Mouse (Mus musculus) heart, postnatal 10 days (tissue): ENCODE data around the gene Zfp638. TPM values are rescaled to one million over a fixed set of nuclear protein-coding genes. Genes with fewer than 3 reads are reported as not detected.
"Not testable (repeated sequence)": the region's sequence is repeated elsewhere in the genome, so short reads cannot be mapped to it uniquely, and the experiment has no call there.

Experiments
- DNase-seq, 2 experiments: peaks; one replicate each; pipeline ENCODE4 v3.0.0; 2021
- intact Hi-C: fragments of 180-260 bp; cut with DNase I; formaldehyde crosslinking; loops from one replicate; pipeline ENCODE4 v1.15.1; 2025
- total RNA-seq, 2 experiments: library from RNA; stranded (reverse); gene quantifications; 2 replicates each; pipeline ENCODE4 v1.2.3; 2021

Gene Zfp638
- total RNA-seq, 2 experiments from 2014 or later, result 66.0 to 73.7 TPM

- DNase-seq, result peak; percentile 77 to 78
- intact Hi-C loops, result no loop called here
These were observed 141.7 kb downstream of the Zfp638 start, which contains the start of gene Dysf for GRCm38 (mm10) chr6:84008363-84009171. Gene Dysf (plus strand): TSS chr6:84008590.

GRCm38 (mm10) chr6:84009172-84009872 lies 142.4 kb downstream of the Zfp638 start:
- intact Hi-C loops, result no loop called here

DNA sequence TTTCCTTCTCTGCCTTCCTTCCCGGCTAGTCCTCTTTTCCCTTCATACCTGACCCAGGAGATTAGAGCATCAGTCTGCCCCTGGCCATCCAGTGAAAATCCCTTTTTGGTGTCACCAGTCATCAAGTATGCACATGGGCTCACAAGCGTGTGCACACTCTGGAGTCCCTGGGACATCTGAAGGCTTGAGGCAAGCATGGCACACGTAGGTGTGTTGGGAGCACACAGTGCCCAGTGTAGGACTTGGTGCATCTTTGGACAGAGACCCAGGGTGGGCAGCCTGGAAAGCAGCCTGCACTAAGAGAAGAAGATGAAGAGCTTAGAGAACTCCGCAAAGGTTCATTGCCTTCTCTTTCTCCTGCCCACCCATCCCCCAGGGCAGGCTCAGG lies 143.0 kb downstream of the Zfp638 start:
- DNase-seq, result peak in 1 of 2 experiments; percentile 38
- intact Hi-C loops, result no loop called here

More at GRCm38 (mm10) chr6:84009172-84009872, 142.4 kb downstream of the Zfp638 start:
- peak; percentile 67 to 70 for DNase-seq

DNA sequence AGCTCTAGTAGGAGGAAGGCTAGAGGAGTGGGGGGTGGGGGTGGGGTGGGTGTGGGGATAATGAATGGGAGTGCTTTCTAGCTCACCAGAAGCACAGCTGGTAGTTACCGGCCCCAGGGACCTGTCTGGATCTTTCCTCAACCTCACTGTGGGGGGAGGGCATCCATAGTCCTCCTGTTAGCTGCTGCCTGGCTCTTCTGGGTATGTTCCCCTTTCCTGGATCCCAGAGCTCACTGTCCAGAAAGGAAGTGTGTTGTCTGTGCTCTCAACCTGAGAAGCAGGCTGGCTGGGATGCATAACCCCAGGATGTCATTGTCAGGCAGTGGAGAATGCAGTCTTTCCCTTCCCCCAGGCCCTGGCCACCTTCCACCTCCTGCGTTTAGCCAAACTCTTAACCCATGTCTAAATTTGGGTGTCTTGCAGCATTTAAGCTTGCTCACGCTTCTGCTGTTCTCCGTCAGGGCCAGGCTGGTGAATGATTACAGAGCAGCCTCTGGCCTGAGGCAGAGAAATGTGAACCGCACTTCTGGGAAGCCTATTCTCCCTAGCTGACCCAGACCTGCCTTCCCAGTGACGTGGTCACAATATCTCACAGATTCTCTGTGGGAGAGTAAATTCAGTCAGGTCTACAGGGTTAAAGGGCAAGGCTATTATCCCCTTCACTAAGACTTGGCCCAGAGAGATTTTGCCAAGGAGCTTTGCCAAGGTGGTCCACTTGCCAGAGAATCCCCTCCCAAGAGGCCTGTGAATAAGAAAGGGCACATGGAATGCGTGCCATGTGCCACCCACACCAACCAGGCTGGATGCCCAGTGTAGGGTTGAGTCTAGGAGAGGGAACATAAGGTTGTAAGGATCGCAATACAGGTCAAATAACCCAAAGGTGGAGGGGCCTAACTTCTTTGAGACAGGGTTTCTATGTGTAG lies 143.7 kb downstream of the Zfp638 start:
- DNase-seq, result peak; percentile 93
- intact Hi-C loops, result no loop called here

GRCm38 (mm10) chr6:84014961-84015683 lies 148.2 kb downstream of the Zfp638 start:
- DNase-seq, result peak; percentile 76 to 79
- intact Hi-C loops, result loop anchor here (1.0 kb wide), 1 partner anchor 46 kb away; no protein-coding TSS in a partner anchor

DNA sequence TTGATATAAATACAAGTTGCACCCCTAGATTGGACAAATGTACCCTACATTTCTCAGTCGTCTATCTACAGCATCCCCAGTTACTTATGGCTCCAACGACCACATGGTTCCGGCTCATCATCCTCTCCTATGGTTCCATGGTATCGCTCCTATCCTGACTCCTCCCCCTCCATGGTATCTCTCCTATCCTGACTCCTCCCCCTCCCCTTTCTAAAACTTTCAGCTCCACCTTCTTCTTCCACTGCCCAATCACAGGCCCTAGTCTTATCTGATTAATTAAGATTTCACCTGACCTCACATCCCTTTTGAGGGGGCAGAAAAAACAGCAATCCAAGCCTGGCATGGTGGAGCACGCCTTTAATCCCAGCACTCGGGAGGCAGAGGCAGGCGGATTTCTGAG lies 149.9 kb downstream of the Zfp638 start:
- DNase-seq, result no peak
- intact Hi-C loops, result no loop called here

DNA sequence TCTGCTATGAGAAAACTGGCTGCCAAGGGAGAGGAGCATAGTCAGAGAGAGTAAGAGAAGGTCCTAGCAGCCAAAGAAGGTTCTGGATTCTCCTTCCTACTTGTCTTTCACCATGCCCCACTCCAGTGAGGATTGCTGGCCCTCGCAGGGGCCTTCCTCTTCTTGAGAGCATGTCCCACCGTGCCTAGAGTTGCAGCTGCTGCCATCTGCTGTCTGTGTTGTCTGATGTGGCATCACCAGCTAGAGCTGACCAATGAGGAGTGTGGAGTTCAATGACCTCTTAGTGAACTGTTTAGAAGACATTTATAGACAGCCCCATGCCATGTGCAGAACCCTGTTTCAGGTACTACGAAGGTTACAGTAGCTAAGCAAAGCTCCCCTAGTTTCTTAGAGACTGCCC lies 150.5 kb downstream of the Zfp638 start:
- intact Hi-C loops, result no loop called here

DNA sequence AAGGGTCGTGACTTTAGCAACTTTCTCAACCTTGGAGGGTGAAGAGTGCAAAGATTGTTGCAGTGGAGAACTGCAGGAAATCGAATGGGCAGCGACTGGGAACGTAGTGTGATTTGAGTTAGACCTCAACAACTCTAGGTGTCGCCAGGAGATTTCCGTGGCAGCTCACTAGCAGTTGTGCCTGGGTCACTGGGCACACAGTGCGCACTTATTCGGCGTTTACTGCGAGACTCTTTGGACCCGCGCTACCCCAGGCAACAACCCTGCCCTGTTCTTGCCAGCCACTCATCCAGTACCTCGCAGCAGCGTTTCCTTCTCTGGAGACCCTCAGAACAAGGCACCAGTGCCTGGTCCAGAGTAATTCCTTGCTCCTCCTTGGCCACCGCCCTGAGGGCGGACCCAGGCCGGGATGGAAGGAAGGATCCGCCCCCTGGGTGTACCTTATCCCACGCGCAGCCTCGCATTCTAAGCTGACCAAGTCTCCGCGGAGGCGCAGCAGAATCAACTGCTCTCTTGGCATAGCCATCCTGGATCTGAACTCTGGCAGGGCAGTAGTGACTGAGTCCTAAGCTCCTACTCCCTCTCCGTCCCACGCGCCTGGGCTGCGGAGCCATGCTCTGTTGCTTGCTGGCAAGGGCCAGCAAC lies 152.1 kb downstream of the Zfp638 start:
- intact Hi-C loops, result loop anchor here (1.0 kb wide), 1 partner anchor 42 kb away; no protein-coding TSS in a partner anchor
- peak; percentile 75 for DNase-seq

More for the DNA sequence above, 150.5 kb downstream of the Zfp638 start:
- DNase-seq, result no peak

GRCm38 (mm10) chr6:84020002-84020401 lies 153.1 kb downstream of the Zfp638 start:
- DNase-seq, result no peak
- intact Hi-C loops, result no loop called here

- intact Hi-C loops, result no loop called here
- peak; percentile 46 to 47 for DNase-seq
These were observed 155.1 kb downstream of the Zfp638 start for GRCm38 (mm10) chr6:84021990-84022389.

- intact Hi-C loops, result no loop called here
- no peak for DNase-seq
These were observed 158.7 kb downstream of the Zfp638 start for GRCm38 (mm10) chr6:84025636-84026035.

- no peak for DNase-seq
These were observed 161.9 kb downstream of the Zfp638 start for GRCm38 (mm10) chr6:84028791-84029190.

DNA sequence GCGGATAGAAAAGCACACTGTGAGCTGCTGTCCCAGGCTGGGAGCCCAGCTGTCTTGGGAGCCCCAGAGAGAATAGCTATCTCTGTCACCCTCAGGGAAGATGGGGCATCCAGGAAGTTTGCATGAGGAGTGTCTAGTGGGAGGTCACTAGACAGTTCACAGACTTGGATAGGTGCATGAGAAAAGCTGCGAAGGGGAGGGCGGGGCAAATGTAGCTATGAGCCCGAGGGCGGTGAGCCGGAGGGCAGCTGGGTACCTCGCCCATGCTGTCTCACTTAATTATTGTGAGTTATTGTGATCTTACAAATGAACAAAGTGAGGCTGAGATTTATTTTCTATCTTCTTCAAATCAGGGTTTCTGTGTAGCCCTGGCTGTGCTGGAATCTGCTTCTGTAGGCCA lies 162.9 kb downstream of the Zfp638 start:
- intact Hi-C loops, result no loop called here
- DNase-seq, result no peak

More at GRCm38 (mm10) chr6:84028791-84029190, 161.9 kb downstream of the Zfp638 start:
- intact Hi-C loops, result no loop called here

DNA sequence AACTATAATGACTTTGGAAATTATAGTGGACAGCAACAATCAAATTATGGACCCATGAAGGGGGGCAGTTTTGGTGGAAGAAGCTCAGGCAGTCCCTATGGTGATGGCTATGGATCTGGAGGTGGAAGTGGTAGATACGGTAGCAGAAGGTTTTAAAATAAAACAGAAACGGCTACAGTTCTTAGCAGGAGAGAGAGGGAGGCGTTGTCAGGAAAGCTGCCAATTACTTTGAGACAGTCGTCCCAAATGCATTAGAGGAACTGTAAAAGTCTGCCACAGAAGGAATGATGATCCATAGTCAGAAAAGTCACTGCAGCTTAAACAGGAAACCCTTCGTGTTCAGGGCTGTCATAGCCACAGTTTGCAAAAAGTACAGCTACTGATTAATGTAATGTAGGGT lies 165.6 kb downstream of the Zfp638 start:
- intact Hi-C loops, DNase-seq: not testable (repeated sequence)

Other genes with a start within 250 kb of the Zfp638 start
- gene Clec4f, start 210.9 kb upstream of the Zfp638 start, total RNA-seq, result not detected
- under 1 TPM; 0.67 to 0.84 TPM for gene Cd207, start 189.3 kb upstream of the Zfp638 start, total RNA-seq
- not detected for gene Vax2, start 155.8 kb upstream of the Zfp638 start, total RNA-seq
- not detected for gene Atp6v1b1, start 124.1 kb upstream of the Zfp638 start, total RNA-seq
- gene Ankrd53, start 104.5 kb upstream of the Zfp638 start, total RNA-seq, result not detected
- 10 to 100 TPM; 68.8 to 83.4 TPM for gene Tex261, start 91.3 kb upstream of the Zfp638 start, total RNA-seq
- gene Nagk, start 72.1 kb upstream of the Zfp638 start, total RNA-seq, result 10 to 100 TPM; 27.4 to 33.0 TPM
- 10 to 100 TPM; 19.4 to 20.2 TPM for gene Paip2b, start 35.4 kb upstream of the Zfp638 start, total RNA-seq
- gene Dysf, start 141.5 kb downstream of the Zfp638 start, total RNA-seq, result 100 to 1,000 TPM; 117 to 135 TPM